Mouse (Mus musculus) CD4-positive, CD25-positive, alpha-beta regulatory T cell, adult 2 months (primary cell): Measurements from ENCODE around the gene Zfp462.
A peak's percentile ranks its signal among the peaks of the same experiment; 100 is the strongest.
"Not testable (repeated sequence)": the region's sequence is repeated elsewhere in the genome, so short reads cannot be mapped to it uniquely, and the experiment has no call there.

ENCODE experiments used
- DNase-seq: peaks from one replicate; pipeline ENCODE4 v3.0.0-alpha.2; 2012; ENCODE audit warnings: low read depth, low spot score

Zfp462 gene

GRCm38 (mm10) chr4:54950866-54951265 is 6.0 kb downstream of the Zfp462 start:
- no peak for DNase-seq

GRCm38 (mm10) chr4:54953657-54954395 is 9.0 kb downstream of the Zfp462 start:
- DNase-seq: no peak

- DNase-seq: no peak
Measured at GRCm38 (mm10) chr4:54954455-54954854, 9.6 kb downstream of the Zfp462 start.

GRCm38 (mm10) chr4:54960776-54961175 is 15.9 kb downstream of the Zfp462 start:
- DNase-seq: no peak

- DNase-seq: no peak
Measured at GRCm38 (mm10) chr4:54962141-54962540, 17.3 kb downstream of the Zfp462 start.

- no peak for DNase-seq
Measured at GRCm38 (mm10) chr4:54963551-54963950, 18.7 kb downstream of the Zfp462 start.

- DNase-seq: no peak
Measured at GRCm38 (mm10) chr4:54965169-54965695, 20.4 kb downstream of the Zfp462 start.

- peak; percentile 3 for DNase-seq
Measured at GRCm38 (mm10) chr4:54966161-54966806, 21.4 kb downstream of the Zfp462 start.

- no peak for DNase-seq
Measured at GRCm38 (mm10) chr4:54967166-54967565, 22.3 kb downstream of the Zfp462 start.

GRCm38 (mm10) chr4:54967721-54968120 is 22.9 kb downstream of the Zfp462 start:
- no peak for DNase-seq

- DNase-seq: no peak
Measured at GRCm38 (mm10) chr4:54969671-54970295, 24.9 kb downstream of the Zfp462 start.

GRCm38 (mm10) chr4:54971386-54971785 is 26.5 kb downstream of the Zfp462 start:
- no peak for DNase-seq

GRCm38 (mm10) chr4:54972096-54972495 is 27.2 kb downstream of the Zfp462 start:
- no peak for DNase-seq

- DNase-seq: no peak
Measured at GRCm38 (mm10) chr4:54972827-54973560, 28.1 kb downstream of the Zfp462 start.

- DNase-seq: no peak
Measured at GRCm38 (mm10) chr4:54979771-54980472, 35.1 kb downstream of the Zfp462 start.

- DNase-seq: no peak
Measured at GRCm38 (mm10) chr4:54984502-54984901, 39.7 kb downstream of the Zfp462 start.

GRCm38 (mm10) chr4:54986671-54987070 is 41.8 kb downstream of the Zfp462 start:
- DNase-seq: no peak

- no peak for DNase-seq
Measured at GRCm38 (mm10) chr4:54987256-54987655, 42.4 kb downstream of the Zfp462 start.

- no peak for DNase-seq
Measured at GRCm38 (mm10) chr4:54987926-54988325, 43.1 kb downstream of the Zfp462 start.

GRCm38 (mm10) chr4:54991973-54992372 is 47.1 kb downstream of the Zfp462 start:
- no peak for DNase-seq

GRCm38 (mm10) chr4:54993001-54993400 is 48.2 kb downstream of the Zfp462 start:
- DNase-seq: not testable (repeated sequence)
